Mouse (Mus musculus): Measurements from ENCODE around the gene Pramef17. TPM values are rescaled to one million over a fixed set of nuclear protein-coding genes. Genes with fewer than 3 reads are reported as not detected.

Gene Pramef17
- not detected in 2 replicates for polyA plus RNA-seq (2015; fragmentation: Nextera tagmentation; extraction: Ambion mirVana)

DNA sequence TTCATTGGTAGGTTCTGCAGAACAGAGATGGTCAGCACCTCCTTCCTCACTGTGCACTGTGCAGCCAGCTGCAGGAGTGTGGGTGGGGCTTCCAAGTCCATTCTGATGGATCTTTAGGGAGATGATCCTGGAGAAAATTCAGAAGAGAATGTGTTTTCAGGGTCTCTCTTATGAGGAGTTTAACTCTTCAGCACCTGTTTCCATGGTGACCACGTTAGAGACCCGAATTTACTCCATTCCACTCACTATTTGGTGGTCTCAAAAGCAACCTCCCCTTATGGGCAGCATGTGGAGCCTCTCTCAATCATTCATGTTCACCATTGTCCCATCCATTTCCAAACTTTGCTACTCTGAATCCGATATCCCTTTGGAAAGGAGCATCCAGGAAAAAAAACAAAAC lies at the start of gene Pramef17:
Gene Pramef17, minus strand, starts transcription at position 101 of the 400 bp plus-strand sequence.

DNA sequence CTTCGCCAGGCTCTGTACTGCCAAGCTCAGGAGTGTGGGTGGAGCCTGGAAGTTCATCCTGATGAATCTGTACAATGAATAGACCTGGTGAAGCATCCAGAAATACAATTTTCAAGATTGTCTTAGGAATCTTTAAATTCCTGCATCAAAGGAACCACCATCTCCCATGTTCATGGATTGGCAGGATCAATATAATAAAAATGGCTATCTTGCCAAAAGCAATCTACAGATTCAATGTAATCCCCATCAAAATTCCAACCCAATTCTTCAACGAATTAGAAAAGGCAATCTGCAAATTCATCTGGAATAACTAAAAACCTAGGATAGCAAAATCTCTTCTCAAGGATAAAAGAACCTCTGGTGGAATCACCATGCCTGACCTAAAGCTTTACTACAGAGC lies 27.3 kb downstream of the Pramef17 start, which contains the start of gene Gm13101:
Gene Gm13101, minus strand, starts transcription at position 101 of the 400 bp plus-strand sequence.

GRCm38 (mm10) chr4:143950916-143951315 lies 43.3 kb downstream of the Pramef17 start, which contains the start of gene Pramef25:
Gene Pramef25, minus strand, starts transcription at chr4:143951016.

Other genes with a start within 250 kb of the Pramef17 start
- not detected in 2 replicates for gene Gm13023, start 205.0 kb downstream of the Pramef17 start, polyA plus RNA-seq (2015; fragmentation: Nextera tagmentation; extraction: Ambion mirVana)
- gene Gm13084, start 178.3 kb downstream of the Pramef17 start, polyA plus RNA-seq (2015; fragmentation: Nextera tagmentation; extraction: Ambion mirVana) = not detected in 2 replicates
- not detected in 2 replicates for gene Gm13103, start 147.9 kb downstream of the Pramef17 start, polyA plus RNA-seq (2015; fragmentation: Nextera tagmentation; extraction: Ambion mirVana)
- gene Pramef6, start 94.0 kb downstream of the Pramef17 start, polyA plus RNA-seq (2015; fragmentation: Nextera tagmentation; extraction: Ambion mirVana) = not detected in 2 replicates
- not detected in 2 replicates for gene Pramef25, start 43.4 kb downstream of the Pramef17 start, polyA plus RNA-seq (2015; fragmentation: Nextera tagmentation; extraction: Ambion mirVana)
- not detected in 2 replicates for gene Gm13101, start 27.4 kb downstream of the Pramef17 start, polyA plus RNA-seq (2015; fragmentation: Nextera tagmentation; extraction: Ambion mirVana)
- not detected in 2 replicates for gene Pramel4, start 64.8 kb upstream of the Pramef17 start, polyA plus RNA-seq (2015; fragmentation: Nextera tagmentation; extraction: Ambion mirVana)
- not detected in 2 replicates for gene Gm13102, start 112.1 kb upstream of the Pramef17 start, polyA plus RNA-seq (2015; fragmentation: Nextera tagmentation; extraction: Ambion mirVana)
- not detected in 2 replicates for gene Oog3, start 168.3 kb upstream of the Pramef17 start, polyA plus RNA-seq (2015; fragmentation: Nextera tagmentation; extraction: Ambion mirVana)
- not detected in 2 replicates for gene Oog2, start 196.3 kb upstream of the Pramef17 start, polyA plus RNA-seq (2015; fragmentation: Nextera tagmentation; extraction: Ambion mirVana)
- gene C87977, start 218.9 kb upstream of the Pramef17 start, polyA plus RNA-seq (2015; fragmentation: Nextera tagmentation; extraction: Ambion mirVana) = not detected in 2 replicates

Data from skeletal muscle tissue, postnatal 0 days (tissue).